Mouse (Mus musculus): ENCODE results near the gene Tet3. TPM values are rescaled to one million over a fixed set of nuclear protein-coding genes. Genes with fewer than 3 reads are reported as not detected.
A peak's percentile ranks its signal among the peaks of the same experiment; 100 is the strongest.

Gene Tet3
- polyA plus RNA-seq, 1 experiment: 46.8 TPM

GRCm38 (mm10) chr6:83441259-83442061, 17.4 kb downstream of the Tet3 start:
- H3K4me3 ChIP-seq (ENCODE audit: insufficient read depth, low read length): peak overlapping the region; percentile 51
- peaks cover 66% of the 10 kb centered on the region for H3K4me1 ChIP-seq (ENCODE audit: control insufficient read depth, insufficient read depth, low read length)

GRCm38 (mm10) chr6:83440510-83441258, 18.2 kb downstream of the Tet3 start:
- Histone ChIP-seq H3K27ac (ENCODE audit: insufficient read depth, low read depth, low read length) (no peak overlapping the region; the same call in 1 of the 2 replicates), H3K4me1 (ENCODE audit: control insufficient read depth, insufficient read depth, low read length) (peaks cover 65% of the 10 kb centered on the region), H3K4me3 (ENCODE audit: insufficient read depth, low read length) (peak overlapping the region; percentile 51)
- no peak for TF ChIP-seq CTCF (IDR thresholded peaks at IDR 0.05; ENCODE audit: low read depth, low read length)
- no peak for TF ChIP-seq POLR2A (IDR thresholded peaks at IDR 0.05; ENCODE audit: borderline replicate concordance, low read depth, low read length)

More at GRCm38 (mm10) chr6:83441259-83442061, 17.4 kb downstream of the Tet3 start:
- H3K27ac ChIP-seq (ENCODE audit: insufficient read depth, low read depth, low read length): peak overlapping the region; percentile 20; the same call in 1 of the 2 replicates
- TF ChIP-seq POLR2A (IDR thresholded peaks at IDR 0.05; ENCODE audit: borderline replicate concordance, low read depth, low read length) (no peak), CTCF (IDR thresholded peaks at IDR 0.05; ENCODE audit: low read depth, low read length) (no peak)

DNA sequence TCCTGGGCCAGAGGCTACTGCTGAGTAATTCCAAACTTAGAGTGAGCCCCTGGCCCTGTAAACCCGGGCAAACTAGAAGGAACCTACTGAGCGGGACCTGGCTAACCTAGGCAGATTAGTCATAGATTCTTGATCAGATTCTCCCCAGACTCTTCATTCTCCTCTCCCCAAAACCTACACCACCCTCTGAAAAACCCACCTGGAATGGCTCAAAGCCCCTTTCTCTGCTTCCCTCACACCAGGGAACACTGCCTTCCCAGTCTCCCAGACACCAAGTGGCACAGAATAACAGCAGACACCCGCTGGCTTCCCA, 18.7 kb downstream of the Tet3 start:
- H3K4me3 ChIP-seq (ENCODE audit: insufficient read depth, low read length): no peak overlapping the region
- peaks cover 65% of the 10 kb centered on the region for H3K4me1 ChIP-seq (ENCODE audit: control insufficient read depth, insufficient read depth, low read length)
- H3K27ac ChIP-seq (ENCODE audit: insufficient read depth, low read depth, low read length): no peak overlapping the region
- TF ChIP-seq CTCF (IDR thresholded peaks at IDR 0.05; ENCODE audit: low read depth, low read length) (no peak), POLR2A (IDR thresholded peaks at IDR 0.05; ENCODE audit: borderline replicate concordance, low read depth, low read length) (no peak)

DNA sequence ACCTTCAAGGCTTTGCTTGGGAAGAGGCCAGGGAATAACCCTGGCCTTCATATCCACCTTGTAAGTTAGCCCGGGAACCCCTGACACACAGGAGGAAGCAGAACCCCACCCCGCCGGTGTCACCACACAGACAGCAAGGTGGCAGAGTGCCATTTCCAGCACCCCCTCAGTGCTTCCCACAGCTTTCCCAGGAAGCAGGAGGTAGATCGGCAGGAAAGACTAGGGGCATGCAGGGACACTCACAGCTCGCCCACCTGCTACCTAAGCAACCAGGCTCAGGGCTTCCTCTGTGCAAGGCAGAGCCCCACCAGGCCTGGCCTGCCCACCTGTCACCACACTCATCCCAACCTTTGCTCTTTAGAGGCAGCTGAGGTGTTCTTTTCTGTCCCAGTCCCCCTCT, 19.1 kb downstream of the Tet3 start:
- Histone ChIP-seq H3K27ac (ENCODE audit: insufficient read depth, low read depth, low read length) (no peak overlapping the region), H3K4me1 (ENCODE audit: control insufficient read depth, insufficient read depth, low read length) (peaks cover 65% of the 10 kb centered on the region), H3K4me3 (ENCODE audit: insufficient read depth, low read length) (no peak overlapping the region)
- TF ChIP-seq POLR2A (IDR thresholded peaks at IDR 0.05; ENCODE audit: borderline replicate concordance, low read depth, low read length) (no peak), CTCF (IDR thresholded peaks at IDR 0.05; ENCODE audit: low read depth, low read length) (no peak)

- Histone ChIP-seq H3K4me3 (ENCODE audit: insufficient read depth, low read length) (no peak overlapping the region), H3K4me1 (ENCODE audit: control insufficient read depth, insufficient read depth, low read length) (peaks cover 64% of the 10 kb centered on the region), H3K27ac (ENCODE audit: insufficient read depth, low read depth, low read length) (no peak overlapping the region)
- no peak for TF ChIP-seq CTCF (IDR thresholded peaks at IDR 0.05; ENCODE audit: low read depth, low read length)
- no peak for TF ChIP-seq POLR2A (IDR thresholded peaks at IDR 0.05; ENCODE audit: borderline replicate concordance, low read depth, low read length)
Measured at GRCm38 (mm10) chr6:83439119-83439767, 19.6 kb downstream of the Tet3 start.

DNA sequence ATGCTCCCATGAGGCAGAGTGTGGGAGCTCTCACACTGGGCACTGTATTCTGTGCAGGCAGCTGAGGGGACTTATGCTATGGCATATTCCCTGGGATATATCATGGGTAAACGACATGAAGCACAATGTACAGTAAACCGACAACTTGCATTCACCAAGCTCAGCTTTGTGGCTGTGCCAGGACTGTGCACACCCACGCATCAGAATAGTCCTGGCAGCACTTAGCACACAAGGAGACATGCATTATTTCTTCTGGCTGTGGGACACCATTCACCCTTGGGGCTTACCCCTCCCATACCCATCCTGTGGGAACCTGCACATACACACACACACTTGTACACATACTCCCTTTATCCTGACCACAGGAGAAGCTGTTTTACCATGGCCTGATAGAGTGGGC, 20.3 kb downstream of the Tet3 start:
- H3K4me3 ChIP-seq (ENCODE audit: insufficient read depth, low read length): no peak overlapping the region

DNA sequence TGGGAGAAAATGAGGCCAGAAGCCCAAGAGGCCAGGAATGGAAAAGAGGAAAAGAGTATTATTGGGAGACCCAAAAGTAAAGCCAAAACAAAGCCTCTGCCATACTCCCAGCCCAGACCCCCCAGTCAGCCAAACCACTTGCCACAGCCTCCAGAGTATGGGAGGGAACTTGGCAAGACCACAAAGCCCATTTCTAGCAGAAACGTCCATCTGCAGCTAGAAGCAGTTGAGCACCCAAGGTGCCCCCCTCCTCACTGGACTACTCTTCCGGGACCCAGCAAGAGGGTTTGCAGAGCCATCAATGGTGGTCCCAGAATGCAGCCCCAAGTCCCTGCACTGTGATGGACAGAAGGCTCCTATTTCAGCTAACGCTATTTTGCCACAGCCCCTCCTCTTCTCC, 21.1 kb downstream of the Tet3 start:
- no peak for TF ChIP-seq CTCF (IDR thresholded peaks at IDR 0.05; ENCODE audit: low read depth, low read length)
- no peak for TF ChIP-seq POLR2A (IDR thresholded peaks at IDR 0.05; ENCODE audit: borderline replicate concordance, low read depth, low read length)
- Histone ChIP-seq H3K27ac (ENCODE audit: insufficient read depth, low read depth, low read length) (no peak overlapping the region), H3K4me1 (ENCODE audit: control insufficient read depth, insufficient read depth, low read length) (peaks cover 61% of the 10 kb centered on the region), H3K4me3 (ENCODE audit: insufficient read depth, low read length) (no peak overlapping the region)

More for the DNA sequence above, 20.3 kb downstream of the Tet3 start:
- H3K4me1 ChIP-seq (ENCODE audit: control insufficient read depth, insufficient read depth, low read length): peaks cover 64% of the 10 kb centered on the region
- TF ChIP-seq POLR2A (IDR thresholded peaks at IDR 0.05; ENCODE audit: borderline replicate concordance, low read depth, low read length): no peak
- no peak for TF ChIP-seq CTCF (IDR thresholded peaks at IDR 0.05; ENCODE audit: low read depth, low read length)
- H3K27ac ChIP-seq (ENCODE audit: insufficient read depth, low read depth, low read length): no peak overlapping the region

DNA sequence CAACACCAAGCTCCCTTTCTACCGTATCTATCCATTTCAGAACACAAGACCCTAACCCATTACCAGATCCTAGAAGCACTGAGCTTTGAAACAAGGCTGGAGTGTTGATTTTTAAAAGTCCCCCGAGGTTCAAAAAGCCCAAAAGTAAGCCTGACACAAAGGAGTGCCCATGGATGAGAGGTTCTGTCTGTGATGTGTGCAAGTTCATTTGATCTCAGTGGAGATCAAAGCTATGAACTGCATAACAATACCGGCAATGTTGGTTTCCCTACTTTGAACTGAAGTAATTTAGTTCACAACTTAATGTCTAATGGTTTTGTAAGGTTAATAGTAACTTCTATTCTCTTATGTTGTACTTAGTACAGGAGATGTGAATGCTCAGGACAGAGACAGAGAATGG, 21.7 kb downstream of the Tet3 start:
- Histone ChIP-seq H3K27ac (ENCODE audit: insufficient read depth, low read depth, low read length) (0 out of 2 replicates have a peak overlapping the region, but pooled peaks have one; percentile 8), H3K4me3 (ENCODE audit: insufficient read depth, low read length) (no peak overlapping the region), H3K4me1 (ENCODE audit: control insufficient read depth, insufficient read depth, low read length) (peaks cover 56% of the 10 kb centered on the region)
- no peak for TF ChIP-seq CTCF (IDR thresholded peaks at IDR 0.05; ENCODE audit: low read depth, low read length)
- no peak for TF ChIP-seq POLR2A (IDR thresholded peaks at IDR 0.05; ENCODE audit: borderline replicate concordance, low read depth, low read length)

- Histone ChIP-seq H3K4me3 (ENCODE audit: insufficient read depth, low read length) (no peak overlapping the region), H3K27ac (ENCODE audit: insufficient read depth, low read depth, low read length) (no peak overlapping the region), H3K4me1 (ENCODE audit: control insufficient read depth, insufficient read depth, low read length) (peaks cover 54% of the 10 kb centered on the region)
- TF ChIP-seq CTCF (IDR thresholded peaks at IDR 0.05; ENCODE audit: low read depth, low read length): no peak
- no peak for TF ChIP-seq POLR2A (IDR thresholded peaks at IDR 0.05; ENCODE audit: borderline replicate concordance, low read depth, low read length)
Measured at GRCm38 (mm10) chr6:83436547-83436946, 22.3 kb downstream of the Tet3 start.
